9 mouse cellular contexts compared by ENCODE assay signal in genomic region chr17:78434746-78435145, GRCm38 (mm10). TPM values are rescaled to one million over a fixed set of nuclear protein-coding genes. Genes with fewer than 3 reads are reported as not detected.
A peak's percentile ranks its signal among the peaks of the same experiment; 100 is the strongest.
DNase-seq lines count a peak whose midpoint lies in the region; ATAC-seq and TF ChIP-seq lines count a peak whose summit lies in the region.
"Had no signal": no experiment of that assay in that cellular context is flagged by ENCODE, and none has a peak within 500 bp of the region (broad histone marks: within the 10 kb centered on the region; RNA-seq: fewer than 3 reads in every experiment).

No protein-coding gene starts in this region.

- intact Hi-C loops in heart, postnatal 25 days (cut with DNase I): loop anchor here (1.0 to 5.0 kb wide), 2 partner anchors 72 to 237 kb away; no protein-coding TSS in a partner anchor

- 25% methylated on average over 1 of the region's 1 CpGs for WGBS in lung, adult 2 months

- TF ChIP-seq POLR2A in lung, adult 2 months (IDR thresholded peaks at IDR 0.05; ENCODE audit: borderline replicate concordance, extremely low read depth, low read depth, low read length): no peak

- peak; percentile 90 for TF ChIP-seq CTCF in lung, adult 2 months (IDR thresholded peaks at IDR 0.05; ENCODE audit: insufficient read depth, low read length)

- DNase-seq in heart, adult 11 months: peak; percentile 94
- no peak for DNase-seq in heart, postnatal 25 days (ENCODE audit: low spot score)
- peak; percentile 61 for DNase-seq in urinary bladder, postnatal 25 days (ENCODE audit: low spot score)
- no peak for DNase-seq in urinary bladder, adult 18-20 months (ENCODE audit: low spot score in 2 of 2)
- peak; percentile 55 to 62 for DNase-seq in cerebellum, adult 18-20 months
- peak; percentile 59 for DNase-seq in lung, adult 2 months
- peak; percentile 17 to 52 for DNase-seq in spleen, postnatal 14 days (ENCODE audit: low spot score in 2 of 2)

- no peaks in the 10 kb centered on the region for H3K4me1 ChIP-seq in lung, adult 2 months (ENCODE audit: control insufficient read depth, insufficient read depth, low read length)
- H3K4me1 ChIP-seq: neural tube, embryonic 13.5 days had no signal

- no peak overlapping the region for H3K4me3 ChIP-seq in lung, adult 2 months (replicated peaks; ENCODE audit: extremely low read depth, low read depth, low read length)
- H3K4me3 ChIP-seq: neural tube, embryonic 13.5 days had no signal

- peak; percentile 91 for ATAC-seq in granulocyte monocyte progenitor cell, adult 5-6 weeks (replicated peaks; ENCODE audit: poor library complexity, severe bottlenecking)

RNA-seq across cellular contexts. Expression of gene Fez2, which starts 16.8 kb away (rescaled TPM):
- 10 to 100 TPM; 82.4 to 84.5 TPM for total RNA-seq in heart, postnatal 25 days (2021)
- total RNA-seq in granulocyte monocyte progenitor cell, adult 5-6 weeks (2014; fragmentation: Nextera tagmentation): 5.6 and 9.2 TPM in 2 replicates
- total RNA-seq in granulocyte monocyte progenitor cell, adult 5-6 weeks (2017): 10.6 and 13.0 TPM in 2 replicates
- polyA plus RNA-seq in lung, adult 2 months (2012; rRNA removed): 29.5 and 40.0 TPM in 2 replicates

Comparison
In these comparisons a context has a peak if more than half of its experiments do, and no peak if none do; other contexts are left out.
1. DNase-seq: peak in heart, adult 11 months (single experiment), urinary bladder, postnatal 25 days (single experiment), cerebellum, adult 18-20 months (2 of 2), lung, adult 2 months (single experiment) and spleen, postnatal 14 days (2 of 2); none in heart, postnatal 25 days (single experiment) and urinary bladder, adult 18-20 months (0 of 2).
2. RNA of gene Fez2, which starts 16.8 kb away (total RNA-seq): 82.4 to 84.5 TPM in heart, postnatal 25 days; 5.6 to 13.0 TPM in granulocyte monocyte progenitor cell, adult 5-6 weeks; every median in the first group is over 4 times any median in the second.